In the genomic region with DNA sequence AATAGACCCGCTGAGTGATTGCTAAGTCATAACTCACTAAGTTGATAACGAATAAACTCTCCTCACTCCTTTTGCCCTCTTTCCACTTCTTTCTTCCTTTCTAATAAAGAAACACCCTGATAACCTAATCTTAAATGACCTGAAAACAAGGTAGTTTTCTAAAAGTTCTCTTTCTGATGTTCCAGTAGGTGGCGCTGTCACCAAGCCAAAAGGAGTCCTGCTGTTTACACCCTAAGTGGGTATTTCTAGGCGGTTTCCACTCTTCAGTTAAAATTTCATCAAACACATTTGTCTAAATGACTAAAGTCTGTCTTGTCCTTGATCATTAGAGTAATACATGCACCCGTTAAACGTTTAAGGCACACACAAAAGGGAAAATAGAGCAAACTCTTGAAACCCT, we compare ENCODE assay signal across 9 mouse cellular contexts. TPM values are rescaled to one million over a fixed set of nuclear protein-coding genes. Genes with fewer than 3 reads are reported as not detected.
DNase-seq lines count a peak whose midpoint lies in the region; ATAC-seq and TF ChIP-seq lines count a peak whose summit lies in the region.
"Had no signal": no experiment of that assay in that cellular context is flagged by ENCODE, and none has a peak within 500 bp of the region (broad histone marks: within the 10 kb centered on the region; RNA-seq: fewer than 3 reads in every experiment).

No protein-coding gene starts in this region.

- ATAC-seq in heart, postnatal 0 days (ENCODE audit: insufficient read depth, low read depth): no peak
- no peak for ATAC-seq in limb, embryonic 11.5 days (ENCODE audit: insufficient number of reproducible peaks, low FRiP score, low TSS enrichment, low read depth)
- no peak for ATAC-seq in frontal cortex, adult (ENCODE audit: low TSS enrichment)

- intact Hi-C loops in heart, postnatal 25 days (cut with DNase I): loop anchor here (5.0 kb wide), 1 partner anchor 49 kb away; no protein-coding TSS in a partner anchor

- no peaks in the 10 kb centered on the region for H3K9me3 ChIP-seq in heart, postnatal 0 days (replicated peaks; ENCODE audit: control insufficient read depth, low read length)
- no peaks in the 10 kb centered on the region for H3K9me3 ChIP-seq in limb, embryonic 11.5 days (ENCODE audit: control insufficient read depth, low read length)
- H3K9me3 ChIP-seq: neural tube, embryonic 13.5 days had no signal

- no peak overlapping the region for H3K27ac ChIP-seq in heart, postnatal 0 days (ENCODE audit: low read depth)
- H3K27ac ChIP-seq in limb, embryonic 11.5 days (replicated peaks; ENCODE audit: low read depth, low read length): no peak overlapping the region
- H3K27ac ChIP-seq: neural tube, embryonic 13.5 days had no signal

- no peaks in the 10 kb centered on the region for H3K36me3 ChIP-seq in heart, postnatal 0 days (replicated peaks; ENCODE audit: control insufficient read depth, insufficient read depth, low read length)
- no peaks in the 10 kb centered on the region for H3K36me3 ChIP-seq in limb, embryonic 11.5 days (ENCODE audit: control insufficient read depth, insufficient read depth, low read length)
- H3K36me3 ChIP-seq: neural tube, embryonic 13.5 days had no signal

- no peak overlapping the region for H3K4me3 ChIP-seq in heart, postnatal 0 days (ENCODE audit: low read depth, low read length)
- H3K4me3 ChIP-seq in limb, embryonic 11.5 days (ENCODE audit: low read depth, low read length): no peak overlapping the region
- H3K4me3 ChIP-seq: neural tube, embryonic 13.5 days had no signal

- H3K27me3 ChIP-seq in heart, postnatal 0 days (ENCODE audit: control insufficient read depth, insufficient read depth, low read length): 0 out of 2 replicates have a peak, but pooled peaks cover 3% of the 10 kb centered on the region
- H3K27me3 ChIP-seq in limb, embryonic 11.5 days (ENCODE audit: control insufficient read depth, insufficient read depth, low read length): no peaks in the 10 kb centered on the region
- H3K27me3 ChIP-seq: neural tube, embryonic 13.5 days had no signal

- peak; percentile 64 for TF ChIP-seq CTCF in heart, postnatal 0 days (IDR thresholded peaks at IDR 0.05; ENCODE audit: low read depth)

- H3K4me1 ChIP-seq in heart, postnatal 0 days (ENCODE audit: control insufficient read depth, insufficient read depth): no peaks in the 10 kb centered on the region
- no peaks in the 10 kb centered on the region for H3K4me1 ChIP-seq in limb, embryonic 11.5 days (ENCODE audit: control insufficient read depth, insufficient read depth, low read length)
- H3K4me1 ChIP-seq: neural tube, embryonic 13.5 days had no signal

- WGBS in heart, postnatal 0 days: 20% methylated on average over 6 of the region's 6 CpGs
- 21% methylated on average over 6 of the region's 6 CpGs for WGBS in limb, embryonic 11.5 days

- no peak for TF ChIP-seq EP300 in heart, postnatal 0 days (IDR thresholded peaks at IDR 0.05; ENCODE audit: low read depth)

- no peak overlapping the region for H3K4me2 ChIP-seq in heart, postnatal 0 days (ENCODE audit: low read depth, low read length)
- H3K4me2 ChIP-seq in limb, embryonic 11.5 days (ENCODE audit: low read depth, severe bottlenecking): no peak overlapping the region
- H3K4me2 ChIP-seq: neural tube, embryonic 13.5 days had no signal

- no peak overlapping the region for H3K9ac ChIP-seq in heart, postnatal 0 days (replicated peaks; ENCODE audit: low read depth, low read length)
- no peak overlapping the region for H3K9ac ChIP-seq in limb, embryonic 11.5 days (ENCODE audit: low read length)
- H3K9ac ChIP-seq: neural tube, embryonic 13.5 days had no signal

- peak; percentile 28 for DNase-seq in heart, postnatal 0 days (ENCODE audit: low spot score)
- no peak for DNase-seq in heart, postnatal 25 days (ENCODE audit: low spot score)
- DNase-seq in ovary, postnatal 36 days (ENCODE audit: low spot score): peak; percentile 20
- DNase-seq in ovary, adult 18-20 months (ENCODE audit: low spot score): no peak
- peak; percentile 73 for DNase-seq in brain, adult 2 months (ENCODE audit: low read depth, low spot score)
- DNase-seq in limb, embryonic 11.5 days (ENCODE audit: low spot score): peak; percentile 61
- DNase-seq in thymus, postnatal 4 days: peak; percentile 59

RNA-seq across cellular contexts. Expression of a gene that starts 8.8 kb away (rescaled TPM):
- total RNA-seq in heart, postnatal 0 days (2014; rRNA removed; ENCODE audit: low replicate concordance): not detected in 2 replicates
- not detected in 2 replicates for polyA plus RNA-seq in heart, postnatal 0 days (2015; fragmentation: Nextera tagmentation; extraction: Ambion mirVana)
- not detected for total RNA-seq in heart, postnatal 25 days (2021)
- polyA plus RNA-seq in limb, embryonic 11.5 days (2014; fragmentation: Nextera tagmentation; extraction: Ambion mirVana): not detected in 2 replicates

RNA-seq across cellular contexts. Expression of a gene that starts 24.1 kb away (rescaled TPM):
- 0.31 and 0.84 TPM in 2 replicates for total RNA-seq in heart, postnatal 0 days (2014; rRNA removed; ENCODE audit: low replicate concordance)
- 20.4 and 22.6 TPM in 2 replicates for polyA plus RNA-seq in heart, postnatal 0 days (2015; fragmentation: Nextera tagmentation; extraction: Ambion mirVana)
- total RNA-seq in heart, postnatal 25 days (2021): 1 to 10 TPM; 5.3 to 5.5 TPM
- polyA plus RNA-seq in limb, embryonic 11.5 days (2014; fragmentation: Nextera tagmentation; extraction: Ambion mirVana): 23.8 and 24.0 TPM in 2 replicates

RNA-seq across cellular contexts. Expression of a gene that starts 24.7 kb away (rescaled TPM):
- total RNA-seq in heart, postnatal 0 days (2014; rRNA removed; ENCODE audit: low replicate concordance): not detected in 2 replicates
- polyA plus RNA-seq in heart, postnatal 0 days (2015; fragmentation: Nextera tagmentation; extraction: Ambion mirVana): 0.26 and 0.38 TPM in 2 replicates
- total RNA-seq in heart, postnatal 25 days (2021): not detected
- polyA plus RNA-seq in limb, embryonic 11.5 days (2014; fragmentation: Nextera tagmentation; extraction: Ambion mirVana): 0.32 and 0.44 TPM in 2 replicates

RNA-seq across cellular contexts. Expression of a gene that starts 38.5 kb away (rescaled TPM):
- total RNA-seq in heart, postnatal 0 days (2014; rRNA removed; ENCODE audit: low replicate concordance): 3.1 TPM in 1 of 2 replicates, not detected in the other
- 0.10 and 0.14 TPM in 2 replicates for polyA plus RNA-seq in heart, postnatal 0 days (2015; fragmentation: Nextera tagmentation; extraction: Ambion mirVana)
- not detected for total RNA-seq in heart, postnatal 25 days (2021)
- polyA plus RNA-seq in limb, embryonic 11.5 days (2014; fragmentation: Nextera tagmentation; extraction: Ambion mirVana): 0.41 and 0.47 TPM in 2 replicates

Comparison
In these comparisons a context has a peak if more than half of its experiments do, and no peak if none do; other contexts are left out.
1. DNase-seq: peak in heart, postnatal 0 days (single experiment), ovary, postnatal 36 days (single experiment), brain, adult 2 months (single experiment), limb, embryonic 11.5 days (single experiment) and thymus, postnatal 4 days (single experiment); none in heart, postnatal 25 days (single experiment) and ovary, adult 18-20 months (single experiment).